Mouse (Mus musculus): ENCODE measurements around the gene Runx2. TPM values are rescaled to one million over a fixed set of nuclear protein-coding genes. Genes with fewer than 3 reads are reported as not detected.

Gene Runx2
- polyA plus RNA-seq, 1 experiment, result 1.7 TPM

- no peak overlapping the region for H3K4me3 ChIP-seq (ENCODE audit: insufficient read depth, low read depth, low read length)
- H3K27ac ChIP-seq (ENCODE audit: insufficient read depth, low read depth, low read length), result no peak overlapping the region
- H3K27me3 ChIP-seq (replicated peaks; ENCODE audit: control insufficient read depth, insufficient read depth, low read length), result no peaks in the 10 kb centered on the region; the same call in 1 of the 2 replicates
- no peaks in the 10 kb centered on the region for H3K36me3 ChIP-seq (ENCODE audit: control insufficient read depth, insufficient read depth, low read length)
- 13% methylated on average over 22 of the region's 22 CpGs for WGBS
- TF ChIP-seq CTCF (conservative IDR thresholded peaks at IDR 0.05; ENCODE audit: insufficient read depth, insufficient read length, low read depth, low read length), result no peak
- no peak for TF ChIP-seq POLR2A (IDR thresholded peaks at IDR 0.05; ENCODE audit: low read depth, low read length)
- no peaks in the 10 kb centered on the region for H3K4me1 ChIP-seq (ENCODE audit: control insufficient read depth, insufficient read depth, low read length)
- DNase-seq, result no peak
These were observed 76.4 kb downstream of the Runx2 start for GRCm38 (mm10) chr17:44738121-44738637.

GRCm38 (mm10) chr17:44737275-44738120, 77.1 kb downstream of the Runx2 start:
- peak; percentile 8 for DNase-seq
- H3K36me3 ChIP-seq (ENCODE audit: control insufficient read depth, insufficient read depth, low read length), result no peaks in the 10 kb centered on the region
- no peak overlapping the region for H3K4me3 ChIP-seq (ENCODE audit: insufficient read depth, low read depth, low read length)
- no peak overlapping the region for H3K27ac ChIP-seq (ENCODE audit: insufficient read depth, low read depth, low read length)
- no peaks in the 10 kb centered on the region for H3K4me1 ChIP-seq (ENCODE audit: control insufficient read depth, insufficient read depth, low read length)
- WGBS, result 8% methylated on average over 33 of the region's 33 CpGs
- no peaks in the 10 kb centered on the region; the same call in 1 of the 2 replicates for H3K27me3 ChIP-seq (replicated peaks; ENCODE audit: control insufficient read depth, insufficient read depth, low read length)
- TF ChIP-seq POLR2A (IDR thresholded peaks at IDR 0.05; ENCODE audit: low read depth, low read length), result no peak
- no peak for TF ChIP-seq CTCF (conservative IDR thresholded peaks at IDR 0.05; ENCODE audit: insufficient read depth, insufficient read length, low read depth, low read length)

- H3K27me3 ChIP-seq (replicated peaks; ENCODE audit: control insufficient read depth, insufficient read depth, low read length), result no peaks in the 10 kb centered on the region; the same call in 1 of the 2 replicates
- peak overlapping the region; percentile 61 for H3K4me3 ChIP-seq (ENCODE audit: insufficient read depth, low read depth, low read length)
- H3K4me1 ChIP-seq (ENCODE audit: control insufficient read depth, insufficient read depth, low read length), result no peaks in the 10 kb centered on the region
- WGBS, result under 1% methylated on average over 71 of the region's 73 CpGs
- 0 out of 2 replicates have a peak, but pooled peaks have one; percentile 15 for TF ChIP-seq CTCF (conservative IDR thresholded peaks at IDR 0.05; ENCODE audit: insufficient read depth, insufficient read length, low read depth, low read length)
- TF ChIP-seq POLR2A (IDR thresholded peaks at IDR 0.05; ENCODE audit: low read depth, low read length), result no peak
- no peak overlapping the region for H3K27ac ChIP-seq (ENCODE audit: insufficient read depth, low read depth, low read length)
- DNase-seq, result peak; percentile 63
- H3K36me3 ChIP-seq (ENCODE audit: control insufficient read depth, insufficient read depth, low read length), result no peaks in the 10 kb centered on the region
These were observed 78.5 kb downstream of the Runx2 start for GRCm38 (mm10) chr17:44735991-44736561.

GRCm38 (mm10) chr17:44735223-44735990, 79.2 kb downstream of the Runx2 start:
- no peak overlapping the region for H3K27ac ChIP-seq (ENCODE audit: insufficient read depth, low read depth, low read length)
- no peaks in the 10 kb centered on the region for H3K36me3 ChIP-seq (ENCODE audit: control insufficient read depth, insufficient read depth, low read length)
- peak overlapping the region; percentile 61 for H3K4me3 ChIP-seq (ENCODE audit: insufficient read depth, low read depth, low read length)
- H3K27me3 ChIP-seq (replicated peaks; ENCODE audit: control insufficient read depth, insufficient read depth, low read length), result peaks cover under 1% of the 10 kb centered on the region; the same call in 1 of the 2 replicates
- WGBS, result 2% methylated on average over 58 of the region's 64 CpGs
- H3K4me1 ChIP-seq (ENCODE audit: control insufficient read depth, insufficient read depth, low read length), result no peaks in the 10 kb centered on the region
- DNase-seq, result peak; percentile 48
- no peak for TF ChIP-seq CTCF (conservative IDR thresholded peaks at IDR 0.05; ENCODE audit: insufficient read depth, insufficient read length, low read depth, low read length)
- TF ChIP-seq POLR2A (IDR thresholded peaks at IDR 0.05; ENCODE audit: low read depth, low read length), result no peak

GRCm38 (mm10) chr17:44734501-44735222, 79.9 kb downstream of the Runx2 start:
- Histone ChIP-seq H3K4me1 (ENCODE audit: control insufficient read depth, insufficient read depth, low read length) (no peaks in the 10 kb centered on the region), H3K27me3 (replicated peaks; ENCODE audit: control insufficient read depth, insufficient read depth, low read length) (peaks cover 1% of the 10 kb centered on the region; the same call in 1 of the 2 replicates), H3K4me3 (ENCODE audit: insufficient read depth, low read depth, low read length) (peak overlapping the region; percentile 61), H3K27ac (ENCODE audit: insufficient read depth, low read depth, low read length) (no peak overlapping the region), H3K36me3 (ENCODE audit: control insufficient read depth, insufficient read depth, low read length) (no peaks in the 10 kb centered on the region)
- DNase-seq, result peak; percentile 48
- TF ChIP-seq CTCF (conservative IDR thresholded peaks at IDR 0.05; ENCODE audit: insufficient read depth, insufficient read length, low read depth, low read length) (no peak), POLR2A (IDR thresholded peaks at IDR 0.05; ENCODE audit: low read depth, low read length) (no peak)
- 1% methylated on average over 48 of the region's 48 CpGs for WGBS

- Histone ChIP-seq H3K4me3 (ENCODE audit: insufficient read depth, low read depth, low read length) (peak overlapping the region; percentile 61), H3K27ac (ENCODE audit: insufficient read depth, low read depth, low read length) (no peak overlapping the region), H3K27me3 (replicated peaks; ENCODE audit: control insufficient read depth, insufficient read depth, low read length) (peaks cover 1% of the 10 kb centered on the region; the same call in 1 of the 2 replicates), H3K4me1 (ENCODE audit: control insufficient read depth, insufficient read depth, low read length) (no peaks in the 10 kb centered on the region), H3K36me3 (ENCODE audit: control insufficient read depth, insufficient read depth, low read length) (no peaks in the 10 kb centered on the region)
- TF ChIP-seq CTCF (conservative IDR thresholded peaks at IDR 0.05; ENCODE audit: insufficient read depth, insufficient read length, low read depth, low read length) (no peak), POLR2A (IDR thresholded peaks at IDR 0.05; ENCODE audit: low read depth, low read length) (no peak)
- WGBS, result 12% methylated on average over 23 of the region's 23 CpGs
- no peak for DNase-seq
These were observed 80.9 kb downstream of the Runx2 start for GRCm38 (mm10) chr17:44733544-44734310.
